Mouse (Mus musculus) kidney, postnatal 36 days (tissue): ENCODE measurements at regions not wholly inside any gene's neighbourhood (a gene's known extent, or its start where the extent isn't known, plus 50 kb on each side); places are given as distances from the start of the nearest gene placed in this dataset.

Source experiments
- DNase-seq, 2 experiments: peaks; one replicate each; pipeline ENCODE4 v3.0.0; 2021 to 2022; ENCODE audit warnings: mixed read lengths in 2 of 2

GRCm38 (mm10) chr14:40390811-40391210 lies 502.3 kb downstream of the Sh2d4b start:
- no peak for DNase-seq

- DNase-seq: no peak
These were observed 511.5 kb downstream of the Sh2d4b start for GRCm38 (mm10) chr14:40381603-40382002.

DNA sequence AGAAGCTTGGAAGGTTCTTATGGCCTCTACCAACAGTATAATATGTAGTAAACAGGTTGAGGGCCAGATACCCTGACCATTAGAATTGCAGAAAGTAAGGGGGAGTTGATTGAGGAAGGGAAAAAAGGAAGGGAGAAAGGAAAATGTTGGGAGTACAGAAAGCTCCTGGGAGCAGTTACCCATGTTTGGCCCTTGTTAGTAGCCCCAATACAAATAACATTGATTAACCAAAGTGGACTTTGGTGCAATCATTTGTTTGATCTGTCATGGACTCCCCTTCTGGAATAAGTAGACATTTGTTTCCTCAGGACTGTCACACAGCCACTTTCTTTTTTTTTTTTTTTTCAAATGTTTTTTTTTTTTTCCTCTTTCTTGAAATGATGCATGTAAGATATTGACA lies 513.4 kb downstream of the Sh2d4b start:
- DNase-seq: no peak

DNA sequence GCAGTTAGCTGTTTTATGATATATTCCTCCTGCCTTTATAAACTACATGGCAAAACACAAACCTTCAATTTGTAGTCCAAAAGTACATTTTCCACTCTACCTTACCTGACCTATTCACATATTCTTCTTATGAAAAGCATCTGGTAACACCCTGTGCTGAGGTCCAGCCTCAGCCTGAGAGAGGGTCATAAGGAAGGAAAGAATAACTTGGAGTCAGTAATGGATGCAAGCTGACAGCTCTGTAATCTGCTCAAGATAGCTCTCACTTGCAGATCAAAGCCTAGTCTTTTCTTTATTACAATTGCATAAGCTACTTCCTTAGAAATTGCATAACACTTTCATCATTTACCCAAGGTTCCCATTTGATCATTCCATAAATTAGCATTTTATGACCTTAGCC lies 528.7 kb downstream of the Sh2d4b start:
- no peak for DNase-seq

DNA sequence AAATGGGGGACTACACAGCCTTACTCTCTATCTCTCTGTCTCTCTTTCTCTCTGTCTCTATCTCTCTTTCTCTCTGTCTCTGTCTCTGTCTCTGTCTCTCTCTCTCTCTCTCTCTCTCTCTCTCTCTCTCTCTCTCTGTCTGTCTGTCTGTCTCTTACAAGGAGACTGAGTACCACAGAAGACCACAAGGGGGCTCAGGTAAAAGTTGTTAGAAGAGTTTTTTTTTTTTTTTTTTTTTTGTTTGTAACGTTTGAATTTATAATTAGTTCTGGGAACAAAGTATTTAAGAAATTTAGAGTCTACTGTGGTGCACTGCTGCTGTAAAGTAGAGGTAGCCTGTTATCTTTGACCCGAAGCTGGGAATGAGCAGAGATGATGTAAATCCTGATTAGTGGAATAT lies 530.2 kb downstream of the Sh2d4b start:
- peak in 1 of 2 experiments; percentile 1 for DNase-seq
